Mouse (Mus musculus) megakaryocyte, embryonic 14.5 days (primary cell): ENCODE results near the gene Gsg1l2.

Experiments used
- FLI1 ChIP-seq: IDR thresholded peaks from 2 replicates; pipeline ENCODE4 v1.6.1; 2012; ENCODE audit warnings: low read length, inconsistent platforms, mixed read lengths
- GATA1 ChIP-seq: IDR thresholded peaks from 3 replicates; pipeline ENCODE4 v1.6.1; 2012; ENCODE audit warnings: mixed read lengths, low read length, inconsistent platforms, borderline replicate concordance

GRCm38 (mm10) chr11:67819604-67820003 is 45.2 kb downstream of the Gsg1l2 start:
- TF ChIP-seq GATA1 (no peak), FLI1 (no peak)
